Mouse (Mus musculus) C2C12 (cell line): Measurements from ENCODE around the gene E2f6. TPM values are rescaled to one million over a fixed set of nuclear protein-coding genes. Genes with fewer than 3 reads are reported as not detected.

Experiments used
- H3K27me3 ChIP-seq: one replicate; pipeline ENCODE4 v1.6.1; 2011; ENCODE audit not compliant: control insufficient read depth, insufficient read depth, insufficient read length
- H3K36me3 ChIP-seq: one replicate; pipeline ENCODE4 v1.6.1; 2011; ENCODE audit not compliant: control insufficient read depth, insufficient read depth
- H3K4me3 ChIP-seq: one replicate; pipeline ENCODE4 v1.5.1; 2011; ENCODE audit warnings: mild to moderate bottlenecking, control low read depth; ENCODE audit not compliant: poor library complexity, insufficient read depth, severe bottlenecking
- H3K79me2 ChIP-seq: one replicate; pipeline ENCODE4 v1.6.1; 2011; ENCODE audit not compliant: control insufficient read depth, insufficient read depth
- H3K79me3 ChIP-seq: one replicate; pipeline ENCODE4 v1.6.1; 2011; ENCODE audit warnings: low read depth, control low read depth
- H3ac ChIP-seq: one replicate; pipeline ENCODE3; 2011; ENCODE audit warnings: low read depth; ENCODE audit not compliant: control insufficient read depth, insufficient read length
- CEBPB ChIP-seq: IDR thresholded peaks from one replicate; pipeline ENCODE4 v1.6.1; 2011; ENCODE audit warnings: low read depth, mild to moderate bottlenecking, control low read depth, moderate library complexity
- CTCF ChIP-seq: IDR thresholded peaks from one replicate; pipeline ENCODE4 v1.5.1; 2011; ENCODE audit not compliant: control insufficient read depth, insufficient read depth, insufficient read length
- FOSL1 ChIP-seq: IDR thresholded peaks from one replicate; pipeline ENCODE4 v1.8.0; 2011; ENCODE audit warnings: mild to moderate bottlenecking, low read length; ENCODE audit not compliant: poor library complexity, insufficient read depth, severe bottlenecking
- MAX ChIP-seq: IDR thresholded peaks from one replicate; pipeline ENCODE4 v1.6.1; 2011; ENCODE audit warnings: mild to moderate bottlenecking, control low read depth
- MYOD1 ChIP-seq: IDR thresholded peaks from one replicate; pipeline ENCODE4 v1.6.1; 2011; ENCODE audit warnings: low read depth; ENCODE audit not compliant: control insufficient read depth, insufficient read length
- MYOG ChIP-seq: IDR thresholded peaks from one replicate; pipeline ENCODE4 v1.6.1; 2011; ENCODE audit not compliant: control insufficient read depth, insufficient read length; ENCODE audit errors: extremely low read depth
- USF1 ChIP-seq: IDR thresholded peaks from one replicate; pipeline ENCODE4 v1.6.1; 2011; ENCODE audit warnings: low read depth, mild to moderate bottlenecking, control low read depth, moderate library complexity
- polyA plus RNA-seq: library from polyadenylated mRNA; unstranded; fragments of >200 nt; fragmentation: generic; extraction: Trizol; gene quantifications from one replicate; pipeline ENCODE4 v1.2.1, GENCODE M21; 2012; ENCODE audit warnings: missing spikeins

The E2f6 gene
- polyA plus RNA-seq, 1 experiment: 19.0 TPM

DNA sequence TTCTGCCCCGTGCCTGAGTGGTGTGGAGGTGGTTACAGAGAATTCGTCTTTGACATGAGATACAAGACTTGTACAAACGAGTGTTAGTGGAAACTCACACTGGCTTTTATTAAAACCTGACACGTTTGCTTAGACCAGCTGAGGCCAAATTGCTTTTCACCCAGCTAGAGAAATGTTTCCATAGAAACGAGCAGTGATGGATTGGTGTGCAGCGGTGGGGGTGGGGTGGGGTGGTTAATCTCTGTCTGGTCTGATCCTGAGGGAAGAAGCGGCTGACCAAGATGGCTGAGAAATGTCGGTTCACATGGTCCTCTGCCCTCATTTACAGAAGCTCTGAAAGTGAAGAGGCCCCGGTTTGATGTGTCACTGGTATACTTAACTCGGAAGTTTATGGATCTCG, 7.8 kb downstream of the E2f6 start:
- Histone ChIP-seq H3ac (no peak overlapping the region), H3K27me3 (no peaks in the 10 kb centered on the region), H3K36me3 (peaks cover 51% of the 10 kb centered on the region), H3K79me3 (peaks cover 6% of the 10 kb centered on the region), H3K79me2 (peaks cover 25% of the 10 kb centered on the region), H3K4me3 (no peak overlapping the region)
- TF ChIP-seq MAX: no peak
- no peak for TF ChIP-seq CEBPB
- no peak for TF ChIP-seq USF1
- no peak for TF ChIP-seq MYOG
- TF ChIP-seq CTCF: no peak
- TF ChIP-seq FOSL1: no peak
- no peak for TF ChIP-seq MYOD1

DNA sequence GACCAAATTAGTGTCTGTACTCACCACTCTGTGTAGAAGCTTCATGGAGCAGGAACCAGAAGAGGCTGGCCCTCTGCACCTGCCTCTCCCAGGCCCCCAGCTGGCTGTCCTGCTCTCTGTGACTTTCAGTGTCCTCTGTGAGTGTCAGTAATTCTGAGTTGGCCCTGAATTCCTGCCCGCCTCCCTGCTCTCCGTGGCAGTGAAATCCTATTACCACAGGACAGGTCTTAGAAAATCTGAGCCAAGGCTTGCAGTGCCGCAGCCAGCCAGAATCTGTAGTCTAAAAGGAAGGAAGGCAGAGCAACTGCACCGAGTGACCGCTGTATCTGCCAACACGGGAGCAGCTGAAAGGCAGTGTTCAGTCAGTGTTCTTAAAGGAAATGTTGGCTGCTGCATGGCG, 10.0 kb downstream of the E2f6 start:
- no peak for TF ChIP-seq USF1
- no peak for TF ChIP-seq MAX
- no peak for TF ChIP-seq MYOG
- TF ChIP-seq CEBPB: no peak
- no peak for TF ChIP-seq MYOD1
- no peak for TF ChIP-seq CTCF
- TF ChIP-seq FOSL1: no peak
- Histone ChIP-seq H3ac (no peak overlapping the region), H3K79me3 (no peaks in the 10 kb centered on the region), H3K79me2 (peaks cover 7% of the 10 kb centered on the region), H3K27me3 (no peaks in the 10 kb centered on the region), H3K4me3 (no peak overlapping the region), H3K36me3 (peaks cover 61% of the 10 kb centered on the region)

DNA sequence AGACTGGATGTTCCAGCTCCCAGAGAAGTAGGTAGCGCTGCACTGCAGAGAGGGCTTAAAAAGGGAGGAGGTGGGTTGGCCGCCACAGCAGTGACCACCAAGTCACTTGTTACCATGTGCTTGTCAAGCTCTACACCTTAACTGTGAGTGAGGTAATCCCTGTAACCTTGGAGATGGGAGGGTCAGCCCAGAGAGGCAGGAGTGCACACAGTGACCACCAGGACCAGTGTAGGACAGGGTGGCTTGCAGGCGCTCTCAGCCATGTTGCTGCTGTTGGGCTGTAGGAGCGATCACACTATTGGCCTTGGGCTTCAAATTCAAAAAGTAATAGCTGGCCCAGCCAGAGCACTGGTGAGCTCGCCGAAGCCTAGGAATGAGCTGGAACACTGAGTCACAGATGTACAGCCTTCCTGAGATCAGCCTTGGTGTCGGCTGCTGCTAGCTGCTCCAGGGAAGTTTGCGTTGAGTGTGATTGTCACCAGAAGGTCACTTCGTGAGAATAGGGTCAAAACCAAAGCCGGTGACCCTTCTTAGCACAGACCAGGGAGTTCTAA, 11.5 kb downstream of the E2f6 start:
- Histone ChIP-seq H3K79me3 (no peaks in the 10 kb centered on the region), H3K36me3 (peaks cover 52% of the 10 kb centered on the region), H3ac (no peak overlapping the region), H3K79me2 (no peaks in the 10 kb centered on the region), H3K27me3 (no peaks in the 10 kb centered on the region), H3K4me3 (no peak overlapping the region)
- no peak for TF ChIP-seq FOSL1
- TF ChIP-seq MYOD1: no peak
- TF ChIP-seq MYOG: no peak
- no peak for TF ChIP-seq USF1
- TF ChIP-seq CTCF: no peak
- TF ChIP-seq CEBPB: no peak

GRCm38 (mm10) chr12:16823701-16824100, 12.9 kb downstream of the E2f6 start:
- Histone ChIP-seq H3K79me2 (no peaks in the 10 kb centered on the region), H3K79me3 (no peaks in the 10 kb centered on the region), H3ac (no peak overlapping the region), H3K4me3 (no peak overlapping the region), H3K36me3 (peaks cover 50% of the 10 kb centered on the region), H3K27me3 (no peaks in the 10 kb centered on the region)
- no peak for TF ChIP-seq MAX
- no peak for TF ChIP-seq FOSL1

DNA sequence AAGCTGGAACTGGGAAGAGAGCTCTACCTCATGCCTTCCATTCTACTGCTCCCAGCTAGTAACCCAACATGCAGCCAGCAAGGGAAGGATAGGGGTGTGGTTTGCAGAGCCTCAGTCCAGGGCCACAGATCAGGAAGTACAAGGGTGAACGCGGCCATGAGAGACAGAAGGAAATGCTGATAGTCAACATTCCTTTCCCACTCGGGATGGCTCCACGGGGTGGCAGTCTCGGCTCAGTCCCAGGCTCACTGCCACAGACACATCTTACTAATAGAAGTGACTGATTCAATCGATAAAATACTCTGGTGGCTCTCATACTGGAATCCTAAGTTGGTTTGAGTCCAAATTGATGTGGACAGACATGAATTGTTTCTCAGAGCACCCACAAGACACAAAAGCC, 17.7 kb downstream of the E2f6 start:
- Histone ChIP-seq H3K4me3 (no peak overlapping the region), H3K36me3 (peaks cover 20% of the 10 kb centered on the region), H3ac (no peak overlapping the region), H3K27me3 (no peaks in the 10 kb centered on the region), H3K79me2 (no peaks in the 10 kb centered on the region), H3K79me3 (no peaks in the 10 kb centered on the region)
- TF ChIP-seq CTCF: peak; percentile 16
- no peak for TF ChIP-seq MYOG

GRCm38 (mm10) chr12:16829785-16830184, 19.0 kb downstream of the E2f6 start:
- H3K79me2 ChIP-seq: no peaks in the 10 kb centered on the region
- H3ac ChIP-seq: no peak overlapping the region
- no peaks in the 10 kb centered on the region for H3K27me3 ChIP-seq
- no peak for TF ChIP-seq MYOD1
- TF ChIP-seq CTCF: no peak
- TF ChIP-seq USF1: no peak
- no peak for TF ChIP-seq MAX
- TF ChIP-seq CEBPB: no peak
- no peak for TF ChIP-seq FOSL1
- no peak for TF ChIP-seq MYOG
- H3K79me3 ChIP-seq: no peaks in the 10 kb centered on the region
- H3K4me3 ChIP-seq: no peak overlapping the region
- H3K36me3 ChIP-seq: peaks cover 14% of the 10 kb centered on the region
